Mouse (Mus musculus) G1E (cell line): ENCODE results near the gene Lrriq1. TPM values are rescaled to one million over a fixed set of nuclear protein-coding genes. Genes with fewer than 3 reads are reported as not detected.

Experiments
- ATAC-seq: 2 replicates; pipeline ENCODE4 v1.8.0; 2016; ENCODE audit warnings: mild to moderate bottlenecking; ENCODE audit not compliant: insufficient number of reproducible peaks, poor library complexity, low FRiP score, severe bottlenecking; ENCODE audit errors: extremely low read depth
- DNase-seq: peaks from one replicate; pipeline ENCODE4 v3.0.0; 2012; ENCODE audit warnings: low spot score
- H3K27me3 ChIP-seq: 2 replicates; pipeline ENCODE4 v1.6.1; 2012; ENCODE audit warnings: mild to moderate bottlenecking, low read length, inconsistent platforms; ENCODE audit not compliant: insufficient read depth
- H3K36me3 ChIP-seq: replicated peaks from 2 replicates; pipeline ENCODE3; 2012; ENCODE audit warnings: mild to moderate bottlenecking, inconsistent platforms
- H3K4me1 ChIP-seq: 2 replicates; pipeline ENCODE4 v1.6.1; 2012; ENCODE audit warnings: low read depth, low read length, inconsistent platforms, mixed read lengths; ENCODE audit not compliant: insufficient read depth
- H3K4me3 ChIP-seq: 2 replicates; pipeline ENCODE4 v1.5.1; 2012; ENCODE audit warnings: low read depth, mild to moderate bottlenecking, inconsistent platforms, low read length, moderate library complexity, mixed read lengths
- H3K9me3 ChIP-seq: replicated peaks from 2 replicates; pipeline ENCODE4 v1.6.1; 2012; ENCODE audit warnings: inconsistent platforms
- CTCF ChIP-seq: IDR thresholded peaks from 2 replicates; pipeline ENCODE4 v1.5.1; 2012; ENCODE audit warnings: low read depth, low read length, inconsistent platforms, mixed read lengths
- GATA1 ChIP-seq: IDR thresholded peaks from 2 replicates; pipeline ENCODE4 v1.6.1; 2012; ENCODE audit warnings: borderline replicate concordance, low read length, inconsistent platforms, mixed read lengths
- GATA2 ChIP-seq: IDR thresholded peaks from 2 replicates; pipeline ENCODE4 v1.6.1; 2012; ENCODE audit warnings: low read depth, low read length, inconsistent platforms, borderline replicate concordance
- POLR2AphosphoS5 ChIP-seq: IDR thresholded peaks from 2 replicates; pipeline ENCODE4 v1.6.1; 2012; ENCODE audit warnings: low read depth, low read length, inconsistent platforms; ENCODE audit not compliant: insufficient replicate concordance
- TAL1 ChIP-seq: conservative IDR thresholded peaks from 2 replicates; pipeline ENCODE4 v1.6.1; 2012; ENCODE audit warnings: low read depth, low read length, inconsistent platforms, mixed read lengths
- polyA plus RNA-seq: library from polyadenylated mRNA; stranded (reverse); fragments of >175 nt; gene quantifications from 2 replicates; pipeline ENCODE4 v1.2.3, GENCODE M21; 2012
- total RNA-seq, 2 experiments: library from RNA; stranded (forward) in 1 of 2; stranded (reverse) in 1 of 2; fragments of 200-1000 nt in 1 of 2; fragments of >200 nt in 1 of 2; fragmentation: Nextera tagmentation in 1 of 2; gene quantifications; 2 replicates each; pipeline ENCODE4 v1.2.3; 2014 to 2017

Lrriq1 gene
- total and polyA plus RNA-seq, 3 experiments: 0.22 TPM; not detected in 2

- ATAC-seq (no peak), DNase-seq (no peak)
- Histone ChIP-seq H3K36me3 (no peaks in the 10 kb centered on the region), H3K4me1 (no peaks in the 10 kb centered on the region), H3K4me3 (no peak within 1 kb of the TSS), H3K27me3 (no peaks in the 10 kb centered on the region), H3K9me3 (peaks cover 22% of the 10 kb centered on the region)
- TF ChIP-seq TAL1 (no peak), POLR2AphosphoS5 (no peak), GATA2 (no peak)
Measured at GRCm38 (mm10) chr10:103029730-103030490, 206.2 kb downstream of the Lrriq1 start, which contains the start of gene Alx1. Gene Alx1, minus strand, starts transcription at chr10:103030215.

- Histone ChIP-seq H3K27me3 (no peaks in the 10 kb centered on the region), H3K4me3 (no peak overlapping the region), H3K36me3 (no peaks in the 10 kb centered on the region), H3K4me1 (no peaks in the 10 kb centered on the region), H3K9me3 (peaks cover 20% of the 10 kb centered on the region)
- no peak for DNase-seq
- ATAC-seq: no peak
- TF ChIP-seq TAL1: no peak
- TF ChIP-seq POLR2AphosphoS5: no peak
- TF ChIP-seq CTCF: no peak
- TF ChIP-seq GATA1: no peak
- TF ChIP-seq GATA2: no peak
Measured at GRCm38 (mm10) chr10:103029132-103029729, 206.9 kb downstream of the Lrriq1 start.

- H3K4me3 ChIP-seq: no peak overlapping the region; the same call in 1 of the 2 replicates
- no peaks in the 10 kb centered on the region for H3K36me3 ChIP-seq
- H3K9me3 ChIP-seq: peaks cover 20% of the 10 kb centered on the region
- no peak for ATAC-seq
- H3K27me3 ChIP-seq: no peaks in the 10 kb centered on the region
- no peaks in the 10 kb centered on the region for H3K4me1 ChIP-seq
- TF ChIP-seq POLR2AphosphoS5 (no peak), CTCF (no peak), GATA1 (no peak), GATA2 (no peak), TAL1 (no peak)
- no peak for DNase-seq
Measured at GRCm38 (mm10) chr10:103028253-103029131, 207.6 kb downstream of the Lrriq1 start.

GRCm38 (mm10) chr10:103027931-103028252 is 208.2 kb downstream of the Lrriq1 start:
- DNase-seq (no peak), ATAC-seq (no peak)
- peaks cover 20% of the 10 kb centered on the region for H3K9me3 ChIP-seq
- H3K4me3 ChIP-seq: no peak overlapping the region
- H3K4me1 ChIP-seq: no peaks in the 10 kb centered on the region
- TF ChIP-seq GATA2: no peak
- TF ChIP-seq POLR2AphosphoS5: no peak
- TF ChIP-seq CTCF: no peak
- no peak for TF ChIP-seq GATA1
- no peak for TF ChIP-seq TAL1
- no peaks in the 10 kb centered on the region for H3K27me3 ChIP-seq
- no peaks in the 10 kb centered on the region for H3K36me3 ChIP-seq

- DNase-seq: no peak
- peaks cover 20% of the 10 kb centered on the region for H3K9me3 ChIP-seq
- no peaks in the 10 kb centered on the region for H3K27me3 ChIP-seq
- no peak for ATAC-seq
- H3K4me3 ChIP-seq: no peak overlapping the region
- no peaks in the 10 kb centered on the region for H3K4me1 ChIP-seq
- TF ChIP-seq TAL1 (no peak), CTCF (no peak), GATA2 (no peak), GATA1 (no peak), POLR2AphosphoS5 (no peak)
- no peaks in the 10 kb centered on the region for H3K36me3 ChIP-seq
Measured at GRCm38 (mm10) chr10:103027226-103027930, 208.7 kb downstream of the Lrriq1 start.

- Histone ChIP-seq H3K27me3 (no peaks in the 10 kb centered on the region), H3K4me3 (no peak overlapping the region), H3K9me3 (peaks cover 20% of the 10 kb centered on the region), H3K4me1 (no peaks in the 10 kb centered on the region), H3K36me3 (no peaks in the 10 kb centered on the region)
- no peak for DNase-seq
- TF ChIP-seq CTCF: no peak
- TF ChIP-seq GATA1: no peak
- TF ChIP-seq POLR2AphosphoS5: no peak
- no peak for TF ChIP-seq GATA2
- no peak for TF ChIP-seq TAL1
- no peak for ATAC-seq
Measured at GRCm38 (mm10) chr10:103026636-103027225, 209.4 kb downstream of the Lrriq1 start.
